In the genomic region with DNA sequence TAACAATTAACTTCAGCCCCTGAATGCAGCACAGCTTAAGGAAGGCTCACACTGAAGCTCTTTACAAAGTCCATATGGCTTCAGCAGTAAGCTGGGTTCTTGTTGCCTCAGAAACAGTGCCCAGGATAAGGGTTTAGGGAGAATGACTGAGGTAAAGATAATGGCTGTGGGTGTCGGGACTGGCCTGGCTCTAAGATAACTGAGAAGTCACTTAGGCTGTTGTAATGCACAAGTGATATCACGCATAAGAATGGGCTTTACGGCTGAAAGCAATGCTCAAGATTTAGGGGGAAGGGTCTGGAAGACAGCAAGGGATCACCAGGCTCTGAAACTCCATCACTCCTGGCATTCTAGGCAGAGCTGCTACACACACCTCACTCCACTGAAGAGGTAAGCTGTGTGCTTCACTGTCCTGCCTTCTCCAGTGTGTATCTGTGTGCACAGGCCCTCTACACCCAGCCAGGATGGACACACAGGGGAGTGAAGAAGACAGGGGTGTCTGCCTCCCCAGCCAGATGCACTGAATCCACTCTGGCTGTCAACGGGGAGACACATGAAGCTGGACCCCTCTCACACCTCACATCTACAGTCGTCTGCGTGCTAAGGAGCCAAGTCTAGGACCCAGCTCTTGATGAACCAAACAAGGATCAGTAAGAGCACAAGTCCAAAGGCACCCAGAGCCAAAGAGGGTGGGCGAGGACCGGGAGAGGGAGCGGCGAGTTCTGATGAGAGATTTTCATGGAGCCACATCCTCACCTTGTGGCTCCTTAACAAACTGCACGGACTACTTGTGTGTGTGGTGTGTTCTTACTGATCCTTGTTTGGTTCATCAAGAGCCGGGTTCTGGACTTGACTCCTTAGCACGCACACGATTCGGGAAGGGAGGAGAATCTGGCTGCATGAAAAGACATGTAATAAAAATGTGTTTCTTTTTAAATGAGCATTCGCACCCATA, we compare ENCODE assay signal across 10 mouse cellular contexts. TPM values are rescaled to one million over a fixed set of nuclear protein-coding genes. Genes with fewer than 3 reads are reported as not detected.
A peak's percentile ranks its signal among the peaks of the same experiment; 100 is the strongest.
DNase-seq lines count a peak whose midpoint lies in the region; ATAC-seq and TF ChIP-seq lines count a peak whose summit lies in the region.
"Had no signal": no experiment of that assay in that cellular context is flagged by ENCODE, and none has a peak within 500 bp of the region (broad histone marks: within the 10 kb centered on the region; RNA-seq: fewer than 3 reads in every experiment).

No protein-coding gene starts in this region.

- H3K9me3 ChIP-seq in lung, postnatal 0 days (ENCODE audit: low read length) = no peaks in the 10 kb centered on the region
- no peaks in the 10 kb centered on the region for H3K9me3 ChIP-seq in embryonic facial prominence, embryonic 13.5 days
- no peaks in the 10 kb centered on the region for H3K9me3 ChIP-seq in midbrain, postnatal 0 days (ENCODE audit: low read length)
- H3K9me3 ChIP-seq: limb, embryonic 13.5 days; midbrain, embryonic 12.5 days had no signal

- H3K4me3 ChIP-seq in lung, postnatal 0 days (ENCODE audit: low read depth, low read length) = no peak overlapping the region
- no peak overlapping the region for H3K4me3 ChIP-seq in embryonic facial prominence, embryonic 13.5 days
- H3K4me3 ChIP-seq in midbrain, postnatal 0 days (ENCODE audit: low read depth, low read length) = no peak overlapping the region
- H3K4me3 ChIP-seq in cerebellum, adult 2 months (replicated peaks; ENCODE audit: insufficient read depth, low read depth, low read length) = no peak overlapping the region
- H3K4me3 ChIP-seq: limb, embryonic 13.5 days; midbrain, embryonic 12.5 days had no signal

- H3K9ac ChIP-seq in lung, postnatal 0 days (replicated peaks; ENCODE audit: low read depth) = no peak overlapping the region
- H3K9ac ChIP-seq in embryonic facial prominence, embryonic 13.5 days = no peak overlapping the region
- H3K9ac ChIP-seq in midbrain, postnatal 0 days (replicated peaks; ENCODE audit: low read length, poor library complexity, severe bottlenecking) = no peak overlapping the region
- H3K9ac ChIP-seq: limb, embryonic 13.5 days; midbrain, embryonic 12.5 days had no signal

- no peaks in the 10 kb centered on the region for H3K27me3 ChIP-seq in lung, postnatal 0 days (replicated peaks; ENCODE audit: insufficient read depth, low read length)
- no peaks in the 10 kb centered on the region for H3K27me3 ChIP-seq in embryonic facial prominence, embryonic 13.5 days
- H3K27me3 ChIP-seq in midbrain, postnatal 0 days (ENCODE audit: insufficient read depth, low read length) = no peaks in the 10 kb centered on the region
- no peaks in the 10 kb centered on the region for H3K27me3 ChIP-seq in cerebellum, adult 2 months (ENCODE audit: control insufficient read depth, insufficient read depth, low read length)
- H3K27me3 ChIP-seq: limb, embryonic 13.5 days; midbrain, embryonic 12.5 days had no signal

- TF ChIP-seq EP300 in lung, postnatal 0 days (IDR thresholded peaks at IDR 0.05) = no peak

- no peak for ATAC-seq in lung, postnatal 0 days
- ATAC-seq in embryonic facial prominence, embryonic 13.5 days (ENCODE audit: insufficient number of reproducible peaks, insufficient read depth, low FRiP score, low TSS enrichment, low read depth) = no peak
- no peak for ATAC-seq in midbrain, postnatal 0 days (ENCODE audit: low FRiP score)

- H3K36me3 ChIP-seq in lung, postnatal 0 days (ENCODE audit: insufficient read depth, low read length) = peaks cover 13% of the 10 kb centered on the region
- H3K36me3 ChIP-seq in embryonic facial prominence, embryonic 13.5 days = peaks cover 35% of the 10 kb centered on the region
- peaks cover 9% of the 10 kb centered on the region for H3K36me3 ChIP-seq in midbrain, postnatal 0 days (ENCODE audit: insufficient read depth, low read length)

- H3K4me2 ChIP-seq in lung, postnatal 0 days (replicated peaks; ENCODE audit: low read depth, low read length) = no peak overlapping the region
- H3K4me2 ChIP-seq in embryonic facial prominence, embryonic 13.5 days = peak overlapping the region; percentile 0; the same call in 1 of the 2 replicates
- no peak overlapping the region for H3K4me2 ChIP-seq in midbrain, postnatal 0 days (ENCODE audit: low read depth, low read length, poor library complexity, severe bottlenecking)
- H3K4me2 ChIP-seq: limb, embryonic 13.5 days; midbrain, embryonic 12.5 days had no signal

- TF ChIP-seq POLR2A in cerebellum, adult 2 months (IDR thresholded peaks at IDR 0.05; ENCODE audit: borderline replicate concordance, insufficient read depth, low read length) = no peak

- no peak overlapping the region for H3K27ac ChIP-seq in lung, postnatal 0 days (ENCODE audit: low read length)
- H3K27ac ChIP-seq in embryonic facial prominence, embryonic 13.5 days = peak overlapping the region; percentile 72
- no peak overlapping the region for H3K27ac ChIP-seq in midbrain, postnatal 0 days (ENCODE audit: low read depth, low read length)
- no peak overlapping the region for H3K27ac ChIP-seq in cerebellum, adult 2 months (ENCODE audit: insufficient read depth, low read length)
- H3K27ac ChIP-seq: limb, embryonic 13.5 days; midbrain, embryonic 12.5 days had no signal

- H3K4me1 ChIP-seq in lung, postnatal 0 days (ENCODE audit: insufficient read depth, low read depth, low read length) = peaks cover 16% of the 10 kb centered on the region
- peaks cover 56% of the 10 kb centered on the region for H3K4me1 ChIP-seq in embryonic facial prominence, embryonic 13.5 days
- 0 out of 2 replicates have a peak, but pooled peaks cover 5% of the 10 kb centered on the region for H3K4me1 ChIP-seq in midbrain, postnatal 0 days (ENCODE audit: insufficient read depth, low read length)
- no peaks in the 10 kb centered on the region for H3K4me1 ChIP-seq in cerebellum, adult 2 months (ENCODE audit: control insufficient read depth, insufficient read depth, low read length)

- WGBS in lung, postnatal 0 days = 84% methylated on average over 16 of the region's 16 CpGs
- 73% methylated on average over 16 of the region's 16 CpGs for WGBS in embryonic facial prominence, embryonic 13.5 days
- whole genome bisulfite sequencing in midbrain, postnatal 0 days = 83% methylated on average over 16 of the region's 16 CpGs
- 84% methylated on average over 16 of the region's 16 CpGs for WGBS in cerebellum, adult 2 months

- intact Hi-C loops in heart, postnatal 36 days (cut with DNase I) = loop anchor here (5.0 to 10.0 kb wide), 5 partner anchors 88 to 420 kb away; partner anchors contain the start of gene Slc1a4

- peak; percentile 42 for TF ChIP-seq CTCF in lung, postnatal 0 days (IDR thresholded peaks at IDR 0.05)
- TF ChIP-seq CTCF in midbrain, postnatal 0 days (IDR thresholded peaks at IDR 0.05) = peak; percentile 40
- TF ChIP-seq CTCF in cerebellum, adult 2 months (IDR thresholded peaks at IDR 0.05; ENCODE audit: borderline replicate concordance, insufficient read depth, low read depth, low read length) = no peak

- DNase-seq in heart, adult 11 months = peak; percentile 89
- no peak for DNase-seq in heart, postnatal 36 days
- DNase-seq in lung, postnatal 0 days (ENCODE audit: low spot score) = no peak
- no peak for DNase-seq in lung, postnatal 4 days
- no peak for DNase-seq in midbrain, postnatal 0 days (ENCODE audit: low spot score)
- no peak for DNase-seq in Muller cell, postnatal 12 days (ENCODE audit: inconsistent ontology term)
- DNase-seq in cerebellum, adult 2 months = no peak

RNA-seq across cellular contexts. Expression of gene Cep68, which starts 4.6 kb away (rescaled TPM):
- 10 to 100 TPM; 41.8 to 47.5 TPM for total RNA-seq in heart, postnatal 36 days (2021)
- polyA plus RNA-seq in lung, postnatal 0 days (2015; fragmentation: Nextera tagmentation; extraction: Ambion mirVana) = 12.5 and 14.7 TPM in 2 replicates
- 39.0 and 39.1 TPM in 2 replicates for polyA plus RNA-seq in embryonic facial prominence, embryonic 13.5 days (2015; fragmentation: Nextera tagmentation; extraction: Ambion mirVana)
- 40.7 and 45.5 TPM in 2 replicates for total RNA-seq in midbrain, postnatal 0 days (2014; rRNA removed)
- 21.1 and 23.5 TPM in 2 replicates for polyA plus RNA-seq in midbrain, postnatal 0 days (2015; fragmentation: Nextera tagmentation; extraction: Ambion mirVana)
- 12.6 and 12.9 TPM in 2 replicates for polyA plus RNA-seq in cerebellum, adult 2 months (2012; rRNA removed)

RNA-seq across cellular contexts. Expression of gene Rab1a, which starts 43.4 kb away (rescaled TPM):
- 100 to 1,000 TPM; 128 to 130 TPM for total RNA-seq in heart, postnatal 36 days (2021)
- polyA plus RNA-seq in lung, postnatal 0 days (2015; fragmentation: Nextera tagmentation; extraction: Ambion mirVana) = 244 and 267 TPM in 2 replicates
- polyA plus RNA-seq in embryonic facial prominence, embryonic 13.5 days (2015; fragmentation: Nextera tagmentation; extraction: Ambion mirVana) = 251 and 290 TPM in 2 replicates
- 112 and 123 TPM in 2 replicates for total RNA-seq in midbrain, postnatal 0 days (2014; rRNA removed)
- polyA plus RNA-seq in midbrain, postnatal 0 days (2015; fragmentation: Nextera tagmentation; extraction: Ambion mirVana) = 285 and 300 TPM in 2 replicates
- 191 and 197 TPM in 2 replicates for polyA plus RNA-seq in cerebellum, adult 2 months (2012; rRNA removed)
